Mouse (Mus musculus) ES-E14 (cell line): ENCODE results near the gene Rrp8.

Experiments
- CHD2 ChIP-seq: IDR thresholded peaks from 2 replicates; pipeline ENCODE4 v1.6.1; 2014; ENCODE audit warnings: mild to moderate bottlenecking, low read depth, low read length, inconsistent platforms
- ZC3H11A ChIP-seq: IDR thresholded peaks from 2 replicates; pipeline ENCODE4 v1.6.1; 2012; ENCODE audit warnings: low read depth, mild to moderate bottlenecking, inconsistent platforms, low read length, borderline replicate concordance

GRCm38 (mm10) chr7:105734826-105735225, 2.4 kb downstream of the Rrp8 start:
- TF ChIP-seq ZC3H11A (no peak), CHD2 (no peak)
